Mouse (Mus musculus): ENCODE measurements around the gene Bloc1s1.

DNA sequence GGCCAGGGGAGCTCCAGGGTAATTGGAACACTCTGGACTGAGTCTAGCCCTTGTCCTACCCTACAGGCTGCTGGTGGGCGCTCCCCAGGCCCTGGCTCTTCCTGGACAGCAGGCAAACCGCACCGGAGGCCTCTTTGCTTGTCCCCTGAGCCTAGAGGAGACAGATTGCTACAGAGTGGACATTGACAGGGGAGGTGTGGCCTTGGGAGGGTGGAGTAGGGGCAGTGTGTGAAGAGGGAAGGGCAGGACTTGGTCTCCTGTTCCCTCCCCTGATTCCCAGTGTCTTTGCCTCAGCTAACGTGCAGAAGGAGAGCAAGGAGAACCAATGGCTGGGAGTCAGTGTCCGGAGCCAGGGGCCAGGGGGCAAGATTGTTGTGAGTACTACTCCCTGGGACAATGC, 15.1 kb upstream of the Bloc1s1 start:
- TF ChIP-seq CTCF (IDR thresholded peaks at IDR 0.05; ENCODE audit: borderline replicate concordance, extremely low read depth, insufficient read depth, insufficient read length) = no peak
- TF ChIP-seq POLR2A (IDR thresholded peaks at IDR 0.05; ENCODE audit: borderline replicate concordance, extremely low read depth, insufficient read depth, insufficient read length, poor library complexity, severe bottlenecking) = no peak

Data from brain, embryonic 14.5 days (tissue).